Mouse (Mus musculus): ENCODE measurements around the gene Ksr2. TPM values are rescaled to one million over a fixed set of nuclear protein-coding genes. Genes with fewer than 3 reads are reported as not detected.
A peak's percentile ranks its signal among the peaks of the same experiment; 100 is the strongest.

Ksr2 gene
- total RNA-seq, 2 experiments from 2014 or later: 31.3 to 32.5 TPM

DNA sequence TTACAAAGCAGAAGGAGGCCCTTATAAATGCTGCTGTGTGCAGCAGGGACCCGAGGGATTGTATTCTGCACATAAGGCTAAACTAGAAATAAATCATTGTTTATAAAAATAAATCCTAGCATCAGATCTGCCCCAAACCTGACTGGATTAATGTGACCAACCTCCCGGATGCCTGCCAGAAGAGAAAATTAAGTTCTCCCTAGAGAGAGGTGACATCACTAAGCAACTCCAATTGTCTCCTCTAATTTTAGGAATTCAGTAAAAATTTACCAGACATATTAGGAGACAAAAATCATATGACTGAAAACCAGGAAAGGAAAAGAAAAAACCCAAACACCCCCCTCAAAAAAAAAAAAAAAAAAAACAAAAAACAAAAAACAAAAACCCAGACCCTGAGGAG, 221.4 kb downstream of the Ksr2 start:
- intact Hi-C loops (cut with DNase I): no loop called here
- DNase-seq (ENCODE audit: extremely low spot score in 1 of 2, low spot score in 2 of 2): no peak

DNA sequence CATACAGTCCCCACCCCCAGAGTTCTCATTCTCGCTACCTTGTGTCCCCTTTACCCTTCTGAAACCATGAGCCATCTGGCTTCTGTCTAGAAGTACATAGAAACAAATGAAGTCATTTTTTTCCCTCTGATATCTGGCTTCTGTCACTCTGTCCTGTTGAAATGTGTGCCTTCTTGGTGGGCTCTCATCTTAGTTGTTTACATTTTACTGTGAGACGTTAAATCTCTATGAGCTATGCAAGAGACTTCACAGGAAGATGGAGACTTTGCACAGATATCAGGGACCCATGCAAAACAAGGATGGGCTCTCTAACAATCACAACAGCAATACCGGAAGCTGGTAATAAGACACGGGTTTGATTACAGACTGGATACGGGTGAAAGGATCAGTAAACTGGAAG, 222.0 kb downstream of the Ksr2 start:
- intact Hi-C loops (cut with DNase I): no loop called here

DNA sequence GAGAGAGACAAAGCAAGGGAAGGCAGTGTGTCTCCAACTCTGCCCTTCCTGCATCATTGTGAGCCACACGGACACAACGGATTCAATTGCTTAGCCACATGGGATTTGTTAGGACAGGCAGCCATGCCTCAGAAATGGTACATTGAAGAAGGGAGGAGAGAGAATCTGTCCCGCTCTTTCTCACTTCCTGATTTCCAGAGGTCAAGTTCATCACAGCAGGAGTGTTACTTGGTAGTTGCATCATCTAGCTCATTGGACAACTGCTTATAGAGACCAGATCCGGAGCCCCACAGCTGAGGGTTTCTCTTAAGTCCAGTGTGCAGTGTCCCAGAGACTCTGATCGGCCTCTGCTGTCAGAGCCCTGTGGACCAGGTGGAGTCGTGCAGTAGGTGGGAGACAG, 227.8 kb downstream of the Ksr2 start:
- DNase-seq (ENCODE audit: extremely low spot score in 1 of 2, low spot score in 2 of 2): no peak

More for the DNA sequence above, 222.0 kb downstream of the Ksr2 start:
- DNase-seq (ENCODE audit: extremely low spot score in 1 of 2, low spot score in 2 of 2): no peak

DNA sequence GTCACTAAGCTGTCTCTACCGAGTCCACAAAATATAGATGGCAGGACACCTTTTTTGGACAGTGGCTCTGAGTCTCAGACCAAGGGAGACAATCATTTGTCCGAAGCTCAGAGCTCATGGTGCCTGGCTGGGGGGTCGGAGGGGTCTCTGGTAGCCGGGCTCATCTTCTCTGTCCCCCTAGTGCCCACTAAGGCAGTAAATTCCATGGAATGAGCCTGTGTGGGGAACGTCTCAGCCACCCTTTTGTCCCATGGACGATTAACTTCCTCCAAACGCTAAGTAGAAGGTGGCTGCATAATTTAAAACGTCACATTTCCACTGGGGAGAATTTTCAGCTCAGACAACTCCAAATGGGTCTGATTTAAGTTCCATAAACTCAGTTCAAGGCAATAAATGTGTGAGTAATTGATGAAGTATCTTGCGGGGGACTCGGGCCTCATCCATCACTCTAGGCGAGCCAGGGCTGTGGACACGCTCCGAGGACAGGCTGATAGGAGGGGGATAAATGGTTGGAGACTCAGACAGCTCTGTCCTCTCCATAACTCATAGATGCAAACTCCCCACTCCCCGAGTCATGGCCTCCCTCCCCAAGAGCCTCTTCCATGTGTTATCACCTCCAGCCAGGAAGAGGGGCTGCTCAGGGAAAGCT, 237.6 kb downstream of the Ksr2 start:
- intact Hi-C loops (cut with DNase I): no loop called here
- DNase-seq (ENCODE audit: extremely low spot score in 1 of 2, low spot score in 2 of 2): no peak

More for the DNA sequence above, 227.8 kb downstream of the Ksr2 start:
- intact Hi-C loops (cut with DNase I): no loop called here

DNA sequence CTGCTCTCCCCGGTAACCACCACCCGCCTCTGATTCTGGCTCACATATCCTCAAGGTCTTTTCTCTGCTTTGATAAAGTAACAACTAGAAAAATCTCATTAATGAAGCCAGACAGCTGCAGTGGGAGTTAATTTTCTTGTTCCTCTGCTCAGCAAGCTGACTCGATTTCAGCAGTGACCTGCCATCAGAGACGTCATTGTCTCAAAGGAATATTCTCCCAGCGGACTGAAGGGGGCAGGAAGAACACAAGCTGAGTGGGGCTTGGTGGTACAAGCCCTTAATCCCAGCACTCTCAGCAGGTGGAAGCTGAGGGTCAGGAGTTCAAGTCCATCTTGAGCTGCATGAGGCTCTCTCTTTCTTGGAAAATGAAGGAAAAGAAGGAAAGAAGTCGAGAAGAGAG, 244.8 kb downstream of the Ksr2 start:
- intact Hi-C loops (cut with DNase I): no loop called here
- DNase-seq (ENCODE audit: extremely low spot score in 1 of 2, low spot score in 2 of 2): no peak

DNA sequence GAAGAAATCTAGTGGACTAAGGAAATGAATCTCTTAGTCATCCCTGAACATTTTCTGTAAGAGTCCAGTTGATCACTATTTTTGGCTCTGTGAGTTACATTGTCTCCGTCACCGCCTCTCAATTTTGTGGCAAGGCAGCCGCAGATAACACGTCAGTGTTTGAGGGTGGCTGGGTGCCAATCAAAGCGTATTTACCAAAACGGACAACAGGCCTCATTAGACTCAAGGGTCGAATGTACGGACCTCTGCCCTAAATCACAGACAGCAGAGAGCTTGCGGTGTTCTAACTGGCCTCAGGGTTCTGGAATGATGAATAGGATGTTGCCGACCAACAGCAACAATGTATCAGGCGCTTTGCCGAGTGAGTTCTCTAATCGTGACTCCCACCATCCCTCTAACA, 245.8 kb downstream of the Ksr2 start:
- DNase-seq (ENCODE audit: extremely low spot score in 1 of 2, low spot score in 2 of 2): no peak

DNA sequence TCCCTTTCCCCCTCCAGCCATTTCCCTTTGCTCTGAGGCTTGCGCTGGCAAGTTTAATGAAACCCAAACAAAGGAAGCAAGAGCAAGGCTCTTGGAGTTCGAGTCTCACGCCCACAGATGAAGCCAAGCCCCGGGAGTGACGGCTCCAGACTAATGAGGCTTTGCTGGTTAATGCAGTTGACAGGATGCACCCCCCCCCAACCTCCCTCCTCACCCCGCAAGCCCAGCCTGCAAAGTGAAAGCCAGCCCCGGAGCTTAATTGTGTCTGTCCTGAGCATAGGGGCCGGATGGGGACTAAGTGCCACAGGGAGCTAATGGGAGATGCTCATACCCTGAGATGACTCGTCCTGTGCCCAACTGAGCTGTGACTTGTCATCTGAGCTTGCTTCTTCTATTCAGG, 251.4 kb downstream of the Ksr2 start:
- DNase-seq (ENCODE audit: extremely low spot score in 1 of 2, low spot score in 2 of 2): no peak
- intact Hi-C loops (cut with DNase I): no loop called here

More for the DNA sequence above, 245.8 kb downstream of the Ksr2 start:
- intact Hi-C loops (cut with DNase I): no loop called here

DNA sequence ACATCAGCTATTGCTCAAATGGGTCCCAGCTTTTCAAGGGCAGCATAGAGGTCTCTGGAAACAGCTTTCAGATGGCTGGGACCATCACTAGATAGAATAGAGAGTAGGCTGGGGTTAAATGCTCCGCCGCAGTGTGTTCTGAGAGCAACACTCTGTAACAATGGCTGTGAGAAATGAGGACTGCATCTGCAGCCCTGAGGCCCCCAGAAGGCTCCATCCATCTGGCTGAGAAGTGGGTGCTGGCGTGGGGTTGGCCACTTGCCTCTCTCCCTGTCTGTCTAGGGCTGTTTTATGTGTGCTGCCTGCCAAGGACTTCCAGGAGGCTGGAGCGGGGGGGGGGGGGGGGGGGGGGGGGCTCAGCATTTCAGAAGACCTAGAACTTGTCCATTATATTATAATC, 253.5 kb downstream of the Ksr2 start:
- intact Hi-C loops (cut with DNase I): no loop called here
- no peak for DNase-seq (ENCODE audit: extremely low spot score in 1 of 2, low spot score in 2 of 2)

DNA sequence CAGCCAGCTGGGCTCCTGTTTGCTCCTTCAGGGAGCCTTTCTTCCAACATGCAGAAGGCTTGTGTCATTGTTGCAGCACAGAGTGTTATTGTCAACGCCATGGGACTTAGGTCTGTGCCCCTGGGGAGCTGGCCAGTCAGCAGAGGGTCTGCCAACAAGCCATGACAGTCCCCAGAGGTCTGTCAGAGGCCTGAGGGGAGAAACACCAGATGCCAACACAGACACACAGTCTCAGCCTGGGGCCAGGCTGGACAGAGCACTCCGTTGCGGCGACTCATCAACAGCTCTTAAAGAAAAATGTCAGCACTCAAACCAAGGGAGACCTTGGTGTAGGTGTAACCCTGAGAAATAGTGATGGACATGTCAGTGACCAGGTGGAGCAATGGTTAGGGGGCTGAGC, 255.5 kb downstream of the Ksr2 start:
- intact Hi-C loops (cut with DNase I): no loop called here
- no peak for DNase-seq (ENCODE audit: extremely low spot score in 1 of 2, low spot score in 2 of 2)

DNA sequence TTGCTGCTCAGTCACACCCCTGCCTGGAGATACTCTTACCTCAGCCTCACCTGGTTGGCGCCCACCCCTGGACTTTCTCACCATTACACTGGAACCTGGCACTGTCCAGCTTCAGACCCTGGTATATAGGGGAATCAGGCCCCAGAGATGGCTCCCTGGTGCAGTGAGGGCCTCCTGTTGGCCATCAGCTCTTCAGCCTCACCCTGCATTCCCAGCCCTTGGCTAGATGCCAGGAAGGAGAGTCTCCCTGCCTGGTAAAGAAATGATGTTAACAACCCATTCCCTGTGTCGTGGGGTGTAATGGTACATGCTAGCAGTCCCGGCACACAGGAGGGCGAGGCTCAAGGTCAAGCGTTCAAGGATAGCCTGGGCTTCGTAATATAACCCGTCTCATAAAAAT, 256.0 kb downstream of the Ksr2 start:
- intact Hi-C loops (cut with DNase I): no loop called here
- peak in 1 of 2 experiments; percentile 35 for DNase-seq (ENCODE audit: extremely low spot score in 1 of 2, low spot score in 2 of 2)

DNA sequence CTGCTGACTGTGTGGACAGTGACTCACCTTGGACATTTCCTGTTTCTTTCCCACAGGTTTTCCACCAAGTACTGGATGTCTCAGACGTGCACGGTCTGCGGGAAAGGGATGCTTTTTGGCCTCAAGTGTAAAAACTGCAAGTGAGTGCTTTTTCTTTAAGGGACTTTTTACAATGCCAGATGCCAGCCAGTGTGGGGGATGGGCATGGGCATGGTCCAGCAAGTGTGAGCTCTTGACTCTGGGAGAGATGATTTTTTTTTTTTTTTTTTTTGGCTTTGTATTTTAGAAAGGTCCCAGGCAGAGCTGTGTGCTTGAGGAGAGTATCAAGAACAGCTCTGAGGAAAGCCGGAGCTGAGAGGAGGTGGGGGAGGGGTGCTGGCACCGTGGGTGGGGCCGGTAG, 257.6 kb downstream of the Ksr2 start:
- intact Hi-C loops (cut with DNase I): no loop called here
- DNase-seq (ENCODE audit: extremely low spot score in 1 of 2, low spot score in 2 of 2): no peak

DNA sequence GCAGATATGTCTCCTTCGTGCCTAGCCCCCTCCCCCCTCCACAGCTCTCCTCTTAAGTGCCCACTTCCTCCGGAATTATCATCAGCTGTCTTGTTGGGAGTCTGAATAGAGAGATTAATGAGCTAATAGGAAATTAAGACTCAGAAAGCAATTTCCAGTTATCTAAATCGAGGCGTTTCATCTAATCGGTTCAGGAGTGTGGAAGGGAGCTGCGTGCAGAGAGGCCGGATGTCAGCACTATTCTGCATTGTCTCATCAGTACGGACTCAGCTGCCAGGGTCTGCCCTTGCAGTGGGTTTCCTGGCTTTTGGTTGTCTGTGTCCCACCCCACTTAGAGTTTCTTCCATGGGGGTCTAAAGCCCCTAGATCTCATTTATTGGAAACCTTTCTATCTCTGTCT, 262.0 kb downstream of the Ksr2 start:
- intact Hi-C loops (cut with DNase I): no loop called here
- DNase-seq (ENCODE audit: extremely low spot score in 1 of 2, low spot score in 2 of 2): no peak

DNA sequence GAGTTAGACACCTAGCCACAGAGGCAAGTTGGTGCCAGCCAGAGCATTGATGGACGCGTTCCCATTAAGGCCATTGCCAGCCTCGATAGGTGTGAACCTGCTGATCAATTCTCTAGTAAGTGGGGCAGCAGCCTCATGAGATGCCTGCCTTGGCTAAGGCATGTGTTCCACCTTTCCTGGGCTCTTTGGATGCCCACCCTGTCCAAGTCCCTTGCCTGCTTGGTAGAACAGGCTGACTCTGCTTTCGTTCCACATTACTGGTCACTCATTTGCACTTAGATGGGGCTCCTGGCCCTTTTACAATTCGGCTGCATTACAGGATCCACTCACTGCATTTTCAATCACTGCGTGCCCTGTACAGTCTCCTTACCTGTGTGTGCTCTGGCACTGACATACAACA, 263.4 kb downstream of the Ksr2 start:
- DNase-seq (ENCODE audit: extremely low spot score in 1 of 2, low spot score in 2 of 2): no peak

DNA sequence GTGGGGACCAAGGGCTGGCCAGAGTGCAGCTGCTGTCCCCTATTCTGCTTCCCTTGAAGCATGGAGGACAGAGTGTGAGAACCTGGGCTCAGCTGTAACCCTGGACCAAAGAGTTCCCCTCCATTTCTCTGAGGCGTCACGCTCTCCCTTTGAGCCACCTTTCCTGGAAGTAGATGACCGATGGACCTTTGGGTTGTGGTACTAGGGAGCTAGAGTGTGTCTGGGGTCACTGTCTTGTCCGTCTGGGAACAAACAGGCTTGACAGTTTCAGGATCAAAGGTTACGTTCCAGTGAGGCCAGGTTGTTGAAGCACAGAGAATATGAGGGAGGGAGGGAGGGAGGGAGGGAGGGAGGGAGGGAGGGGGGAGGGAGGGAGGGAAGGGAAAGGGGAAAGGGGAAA, 264.6 kb downstream of the Ksr2 start:
- intact Hi-C loops (cut with DNase I): no loop called here
- DNase-seq (ENCODE audit: extremely low spot score in 1 of 2, low spot score in 2 of 2): no peak

More for the DNA sequence above, 263.4 kb downstream of the Ksr2 start:
- intact Hi-C loops (cut with DNase I): no loop called here

DNA sequence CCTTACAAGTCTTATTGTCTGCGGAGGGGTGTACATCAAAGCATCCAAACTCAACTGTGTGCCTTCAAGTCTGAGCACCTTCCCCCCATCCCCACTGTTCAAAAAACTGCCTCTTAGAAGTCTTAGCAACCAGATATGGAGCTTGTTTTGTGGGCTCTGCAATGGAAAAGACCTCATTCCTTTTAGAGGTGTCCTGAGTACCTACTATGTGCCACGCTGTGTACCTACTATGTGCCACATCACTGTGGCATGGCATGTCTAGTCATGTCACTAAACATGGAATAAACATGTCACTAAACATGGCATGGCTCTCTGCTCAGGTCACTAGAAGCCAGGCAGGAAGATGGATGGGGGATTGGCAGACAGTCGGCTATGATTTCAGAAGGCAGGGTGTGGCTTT, 268.4 kb downstream of the Ksr2 start:
- DNase-seq (ENCODE audit: extremely low spot score in 1 of 2, low spot score in 2 of 2): no peak
- intact Hi-C loops (cut with DNase I): no loop called here

DNA sequence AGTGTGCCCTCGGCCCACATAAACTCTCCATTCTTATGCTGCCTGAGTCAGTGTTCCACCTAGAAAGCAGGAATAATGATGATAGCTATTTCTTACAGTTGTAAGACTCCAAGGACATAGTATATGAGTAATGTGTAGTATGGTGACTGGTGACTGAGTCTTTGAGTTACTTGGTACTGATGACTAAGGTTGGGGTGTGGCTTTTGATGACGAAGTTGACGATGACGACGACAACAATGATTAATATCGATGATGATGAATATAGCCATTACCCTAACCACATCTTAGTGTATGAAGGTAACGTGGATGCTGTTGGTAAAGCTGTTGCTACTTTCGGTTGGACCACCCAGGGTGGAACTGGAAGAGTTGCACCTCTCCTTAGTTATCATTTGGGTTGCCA, 270.7 kb downstream of the Ksr2 start:
- no peak for DNase-seq (ENCODE audit: extremely low spot score in 1 of 2, low spot score in 2 of 2)
- intact Hi-C loops (cut with DNase I): no loop called here

DNA sequence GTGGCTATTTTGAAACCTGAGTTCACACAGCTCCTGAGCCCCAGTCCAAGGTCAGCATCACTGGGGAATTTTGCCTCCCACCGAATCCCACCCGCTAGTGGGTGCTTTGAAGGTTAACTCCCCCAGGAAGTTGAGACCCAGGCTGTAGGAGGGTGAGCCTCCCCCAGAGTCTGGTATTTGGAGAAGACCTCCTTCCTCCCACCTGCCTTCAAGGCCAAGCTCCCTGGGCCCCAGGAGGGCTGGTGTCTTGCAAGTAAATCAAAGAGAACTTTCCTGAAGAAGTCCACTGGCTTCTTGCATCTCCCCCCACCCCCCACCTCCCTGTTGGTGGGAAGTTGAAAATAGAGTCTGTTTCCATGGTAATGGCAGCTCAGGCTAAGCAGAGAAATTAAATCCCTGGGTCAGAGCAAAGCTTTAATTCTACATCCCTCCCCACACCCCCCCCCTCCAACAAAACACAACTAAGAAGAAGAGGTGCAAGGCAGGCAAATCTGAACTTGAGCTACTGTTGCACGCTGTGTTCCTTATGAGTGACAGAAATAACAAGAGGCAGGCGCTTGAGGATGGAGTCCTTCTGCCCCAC, 274.1 kb downstream of the Ksr2 start:
- no peak for DNase-seq (ENCODE audit: extremely low spot score in 1 of 2, low spot score in 2 of 2)
- intact Hi-C loops (cut with DNase I): no loop called here

DNA sequence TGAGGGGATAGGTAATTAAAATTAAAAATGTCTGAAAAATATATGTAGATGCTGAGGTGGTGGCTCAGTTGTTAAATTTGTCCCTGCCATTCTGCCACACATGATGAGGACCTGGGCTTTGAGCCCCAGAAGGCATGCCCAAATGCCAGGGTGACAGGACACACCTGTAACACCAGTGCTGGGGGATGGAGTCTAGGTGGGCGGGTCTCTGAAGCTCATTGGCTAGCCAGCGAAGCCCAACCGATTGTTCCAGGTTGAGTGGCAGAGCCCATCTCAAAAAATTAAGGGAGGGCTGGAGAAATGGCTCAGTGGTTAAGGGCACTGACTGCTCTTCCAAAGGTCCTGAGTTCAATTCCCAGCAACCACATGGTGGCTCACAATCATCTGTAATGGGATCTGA, 274.9 kb downstream of the Ksr2 start:
- DNase-seq (ENCODE audit: extremely low spot score in 1 of 2, low spot score in 2 of 2): no peak
- intact Hi-C loops (cut with DNase I): no loop called here

DNA sequence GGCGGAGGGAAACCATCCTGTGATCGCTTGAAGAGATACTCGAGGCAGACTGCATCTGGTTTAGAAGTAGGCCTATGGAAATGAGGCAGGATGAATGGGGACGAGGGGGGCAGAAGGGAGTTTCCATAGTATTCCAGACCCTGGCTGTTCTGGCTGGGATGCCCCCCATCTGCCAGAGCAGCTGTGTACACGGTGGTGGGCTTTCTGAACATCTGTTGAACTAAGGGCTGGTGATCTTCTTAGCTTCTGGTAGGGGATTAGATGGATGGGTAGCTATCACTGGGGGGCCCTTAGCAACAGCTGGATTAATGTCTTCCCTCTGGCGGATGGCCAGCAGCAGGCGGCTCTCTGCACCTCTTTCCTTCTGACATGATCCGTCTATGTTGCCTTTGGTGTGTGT, 276.0 kb downstream of the Ksr2 start:
- intact Hi-C loops (cut with DNase I): no loop called here

DNA sequence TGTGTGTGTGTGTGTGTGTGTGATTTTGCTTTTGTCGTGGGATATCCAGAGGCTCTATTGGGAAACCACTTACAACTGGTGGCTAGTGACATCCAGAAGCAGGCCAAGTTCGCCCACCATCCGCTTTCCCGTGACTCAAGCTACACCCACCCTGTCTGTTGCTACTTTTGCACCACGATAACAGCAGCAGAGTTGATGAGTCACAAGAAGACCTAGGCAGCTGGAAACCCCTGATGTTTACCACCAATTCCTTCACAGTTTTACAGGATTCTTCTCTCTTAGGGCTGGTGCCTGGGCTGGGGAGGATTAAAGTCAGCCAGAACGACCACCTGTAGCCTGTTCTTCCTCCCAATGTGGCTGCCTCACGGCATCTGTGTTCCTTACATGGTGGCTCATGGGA, 277.5 kb downstream of the Ksr2 start:
- intact Hi-C loops (cut with DNase I): no loop called here
- no peak for DNase-seq (ENCODE audit: extremely low spot score in 1 of 2, low spot score in 2 of 2)

More for the DNA sequence above, 276.0 kb downstream of the Ksr2 start:
- no peak for DNase-seq (ENCODE audit: extremely low spot score in 1 of 2, low spot score in 2 of 2)

DNA sequence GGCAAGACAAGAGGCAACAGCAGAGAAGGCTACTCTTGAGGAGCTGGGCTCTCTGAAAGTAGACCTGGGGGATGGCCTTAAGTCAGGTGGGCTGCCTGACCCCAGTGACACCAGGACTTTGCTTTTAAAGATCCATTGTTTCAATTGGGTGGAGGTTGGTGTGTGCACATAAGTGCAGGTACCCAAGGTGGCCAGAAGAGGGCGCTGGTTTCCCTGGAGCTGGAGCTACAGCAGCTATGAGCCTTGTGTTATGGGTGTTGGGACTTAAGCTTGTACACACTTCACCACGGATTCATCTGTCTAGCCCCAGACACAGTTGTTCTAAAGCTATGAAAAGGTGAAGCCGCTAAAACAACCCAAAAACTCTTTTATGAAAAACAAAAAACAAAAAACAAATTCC, 279.8 kb downstream of the Ksr2 start:
- DNase-seq (ENCODE audit: extremely low spot score in 1 of 2, low spot score in 2 of 2): no peak
- intact Hi-C loops (cut with DNase I): no loop called here
